In the genomic region with DNA sequence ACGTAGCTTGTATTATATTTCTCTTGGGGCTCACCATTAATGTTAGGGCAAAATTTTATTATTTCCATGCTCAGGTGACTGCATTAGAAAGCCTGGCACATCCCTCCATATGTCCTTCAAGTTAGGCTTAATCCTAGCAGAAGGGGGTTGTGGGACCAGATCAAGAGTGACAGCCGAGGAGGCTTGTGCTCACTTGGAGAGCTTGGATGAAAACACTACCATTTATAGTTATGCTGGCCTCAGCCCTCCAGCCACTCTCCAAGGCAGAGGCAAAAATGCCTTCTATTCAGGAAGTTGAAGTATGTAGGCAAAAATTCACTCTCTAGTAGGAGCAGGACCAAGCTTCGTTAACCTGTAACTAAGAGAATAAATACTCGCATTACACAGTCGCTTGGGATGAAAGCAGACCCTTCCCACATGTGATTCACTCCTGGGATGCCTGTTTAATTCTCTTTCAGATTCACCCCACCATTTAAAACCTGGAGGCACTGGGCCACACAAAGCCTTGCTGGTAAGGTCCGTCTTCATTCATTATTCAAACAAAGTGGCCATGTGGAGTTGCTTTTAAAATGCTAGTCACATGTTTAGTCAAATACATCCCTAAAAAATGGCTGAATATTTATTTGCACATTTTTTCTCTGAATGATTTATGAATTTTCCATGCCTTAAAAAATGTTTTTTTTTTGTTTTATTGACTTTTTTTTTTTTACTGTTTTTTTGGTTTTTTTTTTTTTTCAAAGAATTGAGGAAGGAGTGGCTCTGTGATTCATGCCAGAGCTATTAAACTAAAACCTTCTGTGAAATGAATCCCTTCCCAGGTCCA, we compare ENCODE assay signal across 12 mouse cellular contexts. TPM values are rescaled to one million over a fixed set of nuclear protein-coding genes. Genes with fewer than 3 reads are reported as not detected.
DNase-seq lines count a peak whose midpoint lies in the region; ATAC-seq and TF ChIP-seq lines count a peak whose summit lies in the region.
"Had no signal": no experiment of that assay in that cellular context is flagged by ENCODE, and none has a peak within 500 bp of the region (broad histone marks: within the 10 kb centered on the region; RNA-seq: fewer than 3 reads in every experiment).

No protein-coding gene starts in this region.

- H3K9me3 ChIP-seq in kidney, postnatal 0 days (replicated peaks; ENCODE audit: low read length): no peaks in the 10 kb centered on the region
- H3K9me3 ChIP-seq in embryonic facial prominence, embryonic 15.5 days (replicated peaks): no peaks in the 10 kb centered on the region
- no peaks in the 10 kb centered on the region for H3K9me3 ChIP-seq in midbrain, embryonic 14.5 days (ENCODE audit: control insufficient read depth, low read length)
- H3K9me3 ChIP-seq: liver, embryonic 15.5 days had no signal

- peak; percentile 38 for DNase-seq in kidney, postnatal 0 days (ENCODE audit: low spot score)
- no peak for DNase-seq in kidney, postnatal 25 days
- DNase-seq in NIH3T3 (ENCODE audit: low read depth): peak; percentile 46
- peak; percentile 42 for DNase-seq in midbrain, embryonic 14.5 days
- DNase-seq in cerebellum, adult 2 months: no peak
- no peak for DNase-seq in ovary, postnatal 10 days (ENCODE audit: low spot score)
- DNase-seq: adrenal gland, postnatal 14 days; cerebellum, adult 18-20 months; right cerebral cortex, postnatal 4 days; thymus, adult 2 months had no signal

- TF ChIP-seq POLR2A in cerebellum, adult 2 months (IDR thresholded peaks at IDR 0.05; ENCODE audit: borderline replicate concordance, insufficient read depth, low read length): no peak

- peaks cover 18% of the 10 kb centered on the region; the same call in 1 of the 2 replicates for H3K4me1 ChIP-seq in kidney, postnatal 0 days (replicated peaks; ENCODE audit: insufficient read depth, low read length)
- H3K4me1 ChIP-seq in embryonic facial prominence, embryonic 15.5 days: peaks cover 26% of the 10 kb centered on the region
- H3K4me1 ChIP-seq in midbrain, embryonic 14.5 days (ENCODE audit: control insufficient read depth, insufficient read depth, low read length): peaks cover 3% of the 10 kb centered on the region; the same call in 1 of the 2 replicates
- H3K4me1 ChIP-seq in cerebellum, adult 2 months (ENCODE audit: control insufficient read depth, insufficient read depth, low read length): peaks cover 12% of the 10 kb centered on the region

- no peak for ATAC-seq in kidney, postnatal 0 days (replicated peaks; ENCODE audit: low FRiP score, low read depth)
- ATAC-seq in embryonic facial prominence, embryonic 15.5 days (ENCODE audit: insufficient number of reproducible peaks, low FRiP score, low TSS enrichment, low read depth): no peak
- ATAC-seq in midbrain, embryonic 14.5 days (ENCODE audit: low FRiP score, low TSS enrichment): no peak

- H3K27me3 ChIP-seq in kidney, postnatal 0 days (ENCODE audit: insufficient read depth, low read length): no peaks in the 10 kb centered on the region
- H3K27me3 ChIP-seq in embryonic facial prominence, embryonic 15.5 days: no peaks in the 10 kb centered on the region
- H3K27me3 ChIP-seq in midbrain, embryonic 14.5 days (ENCODE audit: control insufficient read depth, insufficient read depth, low read length): no peaks in the 10 kb centered on the region
- H3K27me3 ChIP-seq in cerebellum, adult 2 months (ENCODE audit: control insufficient read depth, insufficient read depth, low read length): no peaks in the 10 kb centered on the region
- H3K27me3 ChIP-seq: liver, embryonic 15.5 days had no signal

- no peak for TF ChIP-seq CTCF in kidney, postnatal 0 days (IDR thresholded peaks at IDR 0.05; ENCODE audit: low read depth)
- no peak for TF ChIP-seq CTCF in cerebellum, adult 2 months (IDR thresholded peaks at IDR 0.05; ENCODE audit: borderline replicate concordance, insufficient read depth, low read depth, low read length)

- H3K27ac ChIP-seq in kidney, postnatal 0 days: peak overlapping the region; percentile 51
- peak overlapping the region; percentile 2; the same call in 1 of the 2 replicates for H3K27ac ChIP-seq in embryonic facial prominence, embryonic 15.5 days (replicated peaks)
- no peak overlapping the region for H3K27ac ChIP-seq in midbrain, embryonic 14.5 days (replicated peaks; ENCODE audit: low read depth, low read length)
- H3K27ac ChIP-seq in cerebellum, adult 2 months (ENCODE audit: insufficient read depth, low read length): no peak overlapping the region
- H3K27ac ChIP-seq: liver, embryonic 15.5 days had no signal

- H3K4me2 ChIP-seq in kidney, postnatal 0 days (ENCODE audit: low read length): no peak overlapping the region
- no peak overlapping the region for H3K4me2 ChIP-seq in embryonic facial prominence, embryonic 15.5 days (replicated peaks)
- no peak overlapping the region for H3K4me2 ChIP-seq in midbrain, embryonic 14.5 days (ENCODE audit: low read length)
- H3K4me2 ChIP-seq: liver, embryonic 15.5 days had no signal

- no peaks in the 10 kb centered on the region for H3K36me3 ChIP-seq in kidney, postnatal 0 days (ENCODE audit: insufficient read depth, low read length)
- H3K36me3 ChIP-seq in embryonic facial prominence, embryonic 15.5 days: no peaks in the 10 kb centered on the region
- no peaks in the 10 kb centered on the region for H3K36me3 ChIP-seq in midbrain, embryonic 14.5 days (ENCODE audit: control insufficient read depth, insufficient read depth, low read length)
- H3K36me3 ChIP-seq: liver, embryonic 15.5 days had no signal

- H3K4me3 ChIP-seq in kidney, postnatal 0 days (replicated peaks; ENCODE audit: low read depth, low read length): no peak overlapping the region
- no peak overlapping the region for H3K4me3 ChIP-seq in embryonic facial prominence, embryonic 15.5 days (replicated peaks)
- no peak overlapping the region for H3K4me3 ChIP-seq in midbrain, embryonic 14.5 days (replicated peaks; ENCODE audit: low read depth, low read length)
- no peak overlapping the region for H3K4me3 ChIP-seq in cerebellum, adult 2 months (replicated peaks; ENCODE audit: insufficient read depth, low read depth, low read length)
- H3K4me3 ChIP-seq: liver, embryonic 15.5 days had no signal

- WGBS in kidney, postnatal 0 days: 47% methylated on average over 6 of the region's 6 CpGs
- 30% methylated on average over 6 of the region's 6 CpGs for WGBS in embryonic facial prominence, embryonic 15.5 days
- WGBS in midbrain, embryonic 14.5 days: 15% methylated on average over 6 of the region's 6 CpGs
- 62% methylated on average over 6 of the region's 6 CpGs for WGBS in cerebellum, adult 2 months

- H3K9ac ChIP-seq in kidney, postnatal 0 days (ENCODE audit: low read depth, low read length): no peak overlapping the region
- H3K9ac ChIP-seq in embryonic facial prominence, embryonic 15.5 days: no peak overlapping the region
- H3K9ac ChIP-seq in midbrain, embryonic 14.5 days (replicated peaks; ENCODE audit: low read length): no peak overlapping the region
- H3K9ac ChIP-seq: liver, embryonic 15.5 days had no signal

RNA-seq across cellular contexts. Expression of a gene that starts 47.4 kb away (rescaled TPM):
- 144 and 152 TPM in 2 replicates for polyA plus RNA-seq in kidney, postnatal 0 days (2015; fragmentation: Nextera tagmentation; extraction: Ambion mirVana)
- 84.2 and 93.6 TPM in 2 replicates for polyA plus RNA-seq in embryonic facial prominence, embryonic 15.5 days (2015; fragmentation: Nextera tagmentation; extraction: Ambion mirVana)
- 34.7 and 36.7 TPM in 2 replicates for polyA plus RNA-seq in midbrain, embryonic 14.5 days (2014; fragmentation: Nextera tagmentation; extraction: Ambion mirVana)
- 38.1 and 40.1 TPM in 2 replicates for polyA plus RNA-seq in cerebellum, adult 2 months (2012; rRNA removed)

Comparison
In these comparisons a context has a peak if more than half of its experiments do, and no peak if none do; other contexts are left out.
1. DNase-seq: peak in kidney, postnatal 0 days (single experiment), NIH3T3 (single experiment) and midbrain, embryonic 14.5 days (single experiment); none in kidney, postnatal 25 days (0 of 2), cerebellum, adult 2 months (0 of 2) and ovary, postnatal 10 days (single experiment).
2. H3K27ac ChIP-seq: peak in kidney, postnatal 0 days (single experiment) and embryonic facial prominence, embryonic 15.5 days (single experiment); none in midbrain, embryonic 14.5 days (single experiment) and cerebellum, adult 2 months (single experiment).